Mouse (Mus musculus): ENCODE results near the gene Mgme1. TPM values are rescaled to one million over a fixed set of nuclear protein-coding genes. Genes with fewer than 3 reads are reported as not detected.

Mgme1 gene
- total and polyA plus RNA-seq, 3 experiments: 7.3 to 17.5 (median 16.4) TPM

DNA sequence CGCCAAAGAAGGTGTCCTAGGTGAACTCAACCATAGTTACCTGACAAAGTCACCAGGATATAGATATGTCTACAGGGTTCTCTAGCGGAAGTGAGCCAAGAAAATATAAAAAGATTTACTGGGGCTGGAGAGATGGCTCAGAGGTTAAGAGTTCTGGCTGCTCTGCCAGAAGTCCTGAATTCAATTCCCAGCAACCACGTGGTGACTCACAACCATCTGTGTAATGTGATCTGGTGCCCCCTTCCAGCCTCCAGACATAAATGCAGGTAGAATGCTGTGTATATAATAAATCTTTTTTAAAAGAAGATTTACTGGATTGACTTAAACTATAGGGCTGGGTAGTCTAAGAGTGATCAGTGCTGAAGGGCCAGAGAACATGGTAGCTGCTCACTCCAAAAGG is 11.0 kb downstream of the Mgme1 start:
- H3K27ac ChIP-seq: no peak overlapping the region
- H3K4me3 ChIP-seq: no peak overlapping the region
- no peaks in the 10 kb centered on the region for H3K36me3 ChIP-seq (ENCODE audit: control insufficient read depth, insufficient read depth, low read length)
- TF ChIP-seq EP300 (IDR thresholded peaks at IDR 0.05; ENCODE audit: insufficient read depth, low read depth, low read length): no peak
- no peak for TF ChIP-seq POLR2A (IDR thresholded peaks at IDR 0.05; ENCODE audit: insufficient read depth, low read depth, low read length)
- no peak for TF ChIP-seq CTCF (IDR thresholded peaks at IDR 0.05)
- H3K9ac ChIP-seq (ENCODE audit: low read depth, low read length): no peak overlapping the region
- no peaks in the 10 kb centered on the region for H3K27me3 ChIP-seq (ENCODE audit: control insufficient read depth, insufficient read depth, low read length)
- WGBS: 83% methylated on average over 3 of the region's 3 CpGs
- intact Hi-C loops (cut with DNase I): loop anchor here (10.0 kb wide), 1 partner anchor 297 kb away; no protein-coding TSS in a partner anchor
- no peaks in the 10 kb centered on the region for H3K79me2 ChIP-seq (replicated peaks; ENCODE audit: control insufficient read depth, insufficient read depth, low read length)
- H3K4me1 ChIP-seq (ENCODE audit: control insufficient read depth, insufficient read depth, low read length): no peaks in the 10 kb centered on the region
- no peak for DNase-seq

DNA sequence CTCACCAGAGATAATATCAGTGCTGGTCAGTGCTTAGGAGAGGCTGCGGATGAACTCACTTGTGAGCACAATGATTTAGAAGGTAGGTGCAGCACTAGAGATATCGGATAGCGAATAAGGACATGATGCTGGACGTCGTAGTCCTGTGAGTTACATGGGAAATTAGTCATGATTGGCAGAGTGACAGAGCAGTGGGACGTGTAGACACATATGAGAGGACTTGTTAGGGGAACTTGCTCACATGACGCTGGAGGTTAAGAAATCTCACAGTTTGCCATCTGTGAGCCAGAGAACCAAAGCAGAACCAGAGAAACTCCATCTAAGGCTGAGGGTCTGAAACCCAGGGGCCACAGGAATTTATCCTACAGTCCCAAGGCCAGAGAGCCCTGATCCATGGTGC is 19.9 kb downstream of the Mgme1 start:
- H3K9ac ChIP-seq (ENCODE audit: low read depth, low read length): no peak overlapping the region
- no peaks in the 10 kb centered on the region for H3K27me3 ChIP-seq (ENCODE audit: control insufficient read depth, insufficient read depth, low read length)
- intact Hi-C loops (cut with DNase I): no loop called here
- no peaks in the 10 kb centered on the region for H3K79me2 ChIP-seq (replicated peaks; ENCODE audit: control insufficient read depth, insufficient read depth, low read length)
- no peak for DNase-seq
- no peak overlapping the region for H3K4me3 ChIP-seq
- TF ChIP-seq POLR2A (IDR thresholded peaks at IDR 0.05; ENCODE audit: insufficient read depth, low read depth, low read length) (no peak), CTCF (IDR thresholded peaks at IDR 0.05) (no peak), EP300 (IDR thresholded peaks at IDR 0.05; ENCODE audit: insufficient read depth, low read depth, low read length) (no peak)
- 77% methylated on average over 7 of the region's 7 CpGs for WGBS
- no peaks in the 10 kb centered on the region for H3K4me1 ChIP-seq (ENCODE audit: control insufficient read depth, insufficient read depth, low read length)
- no peaks in the 10 kb centered on the region for H3K36me3 ChIP-seq (ENCODE audit: control insufficient read depth, insufficient read depth, low read length)
- no peak overlapping the region for H3K27ac ChIP-seq

DNA sequence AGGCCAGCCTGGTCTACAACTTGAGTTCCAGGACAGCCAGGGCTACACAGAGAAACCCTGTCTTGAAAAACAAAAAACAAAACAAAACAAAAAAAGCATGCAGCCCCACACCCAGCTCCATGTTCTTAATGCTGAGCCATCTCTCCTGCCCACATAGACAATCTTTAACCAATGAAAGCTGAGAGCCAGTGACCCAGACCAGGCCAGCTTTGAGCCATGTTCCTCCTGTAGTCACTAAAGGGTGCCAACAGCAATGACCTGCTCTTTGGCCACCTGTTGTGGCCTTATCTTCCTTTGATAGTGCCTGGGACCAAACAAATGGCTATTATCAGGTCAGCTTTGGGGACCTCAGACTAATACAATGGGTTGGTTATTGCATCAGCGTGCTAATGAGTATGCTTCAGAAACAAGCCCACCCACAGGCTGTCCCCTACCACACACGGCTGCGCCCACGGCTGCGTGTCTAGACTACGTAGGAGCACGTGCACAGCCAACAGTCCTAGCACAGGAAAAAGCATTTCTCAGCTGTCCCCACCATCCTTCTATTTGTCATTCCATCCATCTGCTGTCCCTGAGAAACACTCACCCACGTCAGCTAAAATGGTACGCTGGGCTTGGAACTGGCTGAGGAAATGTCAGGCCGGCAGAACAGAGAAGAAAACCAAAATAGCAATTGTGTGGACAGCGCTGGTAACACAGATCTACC is 21.3 kb downstream of the Mgme1 start:
- Histone ChIP-seq H3K4me1 (ENCODE audit: control insufficient read depth, insufficient read depth, low read length) (no peaks in the 10 kb centered on the region), H3K9ac (ENCODE audit: low read depth, low read length) (no peak overlapping the region), H3K4me3 (no peak overlapping the region), H3K27me3 (ENCODE audit: control insufficient read depth, insufficient read depth, low read length) (no peaks in the 10 kb centered on the region), H3K79me2 (replicated peaks; ENCODE audit: control insufficient read depth, insufficient read depth, low read length) (no peaks in the 10 kb centered on the region), H3K36me3 (ENCODE audit: control insufficient read depth, insufficient read depth, low read length) (no peaks in the 10 kb centered on the region), H3K27ac (no peak overlapping the region)
- no peak for DNase-seq
- 63% methylated on average over 11 of the region's 11 CpGs for WGBS
- TF ChIP-seq POLR2A (IDR thresholded peaks at IDR 0.05; ENCODE audit: insufficient read depth, low read depth, low read length): no peak
- TF ChIP-seq CTCF (IDR thresholded peaks at IDR 0.05): no peak
- no peak for TF ChIP-seq EP300 (IDR thresholded peaks at IDR 0.05; ENCODE audit: insufficient read depth, low read depth, low read length)
- intact Hi-C loops (cut with DNase I): no loop called here

DNA sequence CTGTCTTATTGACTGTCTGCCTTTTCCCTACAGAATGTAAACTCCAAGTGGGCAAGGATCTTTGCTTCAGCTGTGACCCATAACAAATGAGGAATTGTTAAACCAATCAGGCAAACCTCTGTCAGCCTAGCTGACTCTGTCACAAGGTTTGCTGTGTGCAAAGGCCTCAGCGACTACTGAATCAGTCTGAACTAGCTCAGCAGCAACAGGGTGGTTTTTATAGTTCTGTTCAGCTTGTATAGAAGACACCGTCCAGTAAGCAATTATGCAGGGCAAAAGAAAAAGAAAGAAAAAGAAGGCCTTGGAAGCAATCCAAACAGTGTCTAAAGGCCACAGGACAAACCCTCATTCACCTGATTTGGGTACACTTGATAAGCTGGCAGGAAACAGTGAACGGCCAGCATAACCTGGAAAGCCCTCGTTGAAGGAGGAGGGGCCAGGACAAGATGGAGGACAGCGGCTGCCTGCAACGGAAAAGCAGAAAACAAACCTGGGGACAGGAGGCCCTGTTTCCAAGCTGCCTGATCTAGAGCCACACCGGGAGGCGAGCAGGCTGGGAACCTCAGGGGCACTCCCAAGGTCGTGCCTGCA is 24.8 kb downstream of the Mgme1 start:
- H3K36me3 ChIP-seq (ENCODE audit: control insufficient read depth, insufficient read depth, low read length): no peaks in the 10 kb centered on the region
- intact Hi-C loops (cut with DNase I): no loop called here
- TF ChIP-seq EP300 (IDR thresholded peaks at IDR 0.05; ENCODE audit: insufficient read depth, low read depth, low read length) (no peak), POLR2A (IDR thresholded peaks at IDR 0.05; ENCODE audit: insufficient read depth, low read depth, low read length) (no peak), CTCF (IDR thresholded peaks at IDR 0.05) (no peak)
- no peak overlapping the region for H3K9ac ChIP-seq (ENCODE audit: low read depth, low read length)
- DNase-seq: peak in 1 of 2 experiments; percentile 20
- no peak overlapping the region for H3K4me3 ChIP-seq
- H3K27me3 ChIP-seq (ENCODE audit: control insufficient read depth, insufficient read depth, low read length): no peaks in the 10 kb centered on the region
- H3K79me2 ChIP-seq (replicated peaks; ENCODE audit: control insufficient read depth, insufficient read depth, low read length): no peaks in the 10 kb centered on the region
- 44% methylated on average over 9 of the region's 9 CpGs for WGBS
- no peaks in the 10 kb centered on the region for H3K4me1 ChIP-seq (ENCODE audit: control insufficient read depth, insufficient read depth, low read length)
- no peak overlapping the region for H3K27ac ChIP-seq

DNA sequence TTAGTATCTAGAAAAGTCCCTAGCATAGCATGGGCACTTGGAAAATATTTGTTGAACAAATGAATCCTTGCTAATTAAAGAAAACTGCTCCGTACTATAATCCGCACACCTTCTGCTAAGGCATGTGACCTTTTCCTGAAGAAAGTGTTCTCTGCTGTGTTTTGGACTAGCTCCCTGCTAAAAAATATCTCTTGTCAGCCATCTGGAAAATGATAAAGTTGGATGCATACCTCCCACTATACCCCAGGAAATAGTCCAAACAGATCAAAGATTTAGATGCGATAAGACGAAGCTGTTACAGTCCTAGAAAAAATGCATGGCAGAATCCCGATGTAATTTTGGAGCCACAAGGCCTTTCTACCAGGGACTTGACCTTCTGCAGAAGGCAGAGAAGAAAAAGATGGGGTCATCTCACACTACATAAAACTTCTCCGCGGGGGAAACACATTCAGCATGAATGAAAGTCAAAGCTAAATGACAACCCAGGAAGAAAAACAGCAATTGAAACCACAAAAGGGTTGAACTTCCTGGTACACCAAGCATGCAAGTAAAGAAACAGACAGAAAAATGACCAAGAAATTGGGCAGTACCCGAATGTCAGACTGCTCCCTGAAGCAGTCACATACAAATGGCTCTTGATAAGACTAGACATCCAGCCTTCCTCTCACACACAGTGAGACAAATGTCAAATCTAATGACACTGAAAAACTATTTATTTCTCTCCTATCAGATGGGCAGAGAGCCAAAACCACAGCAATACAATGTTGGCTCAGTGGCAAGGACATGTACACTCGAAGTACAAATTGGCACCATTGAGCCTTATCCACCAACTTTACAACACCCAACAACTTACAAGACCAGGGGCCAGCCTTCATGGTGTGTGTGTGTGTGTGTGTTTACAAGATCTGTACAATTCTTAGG is 29.5 kb downstream of the Mgme1 start:
- TF ChIP-seq EP300 (IDR thresholded peaks at IDR 0.05; ENCODE audit: insufficient read depth, low read depth, low read length) (no peak), POLR2A (IDR thresholded peaks at IDR 0.05; ENCODE audit: insufficient read depth, low read depth, low read length) (no peak), CTCF (IDR thresholded peaks at IDR 0.05) (no peak)
- no peaks in the 10 kb centered on the region for H3K36me3 ChIP-seq (ENCODE audit: control insufficient read depth, insufficient read depth, low read length)
- H3K27ac ChIP-seq: no peak overlapping the region
- intact Hi-C loops (cut with DNase I): no loop called here
- no peaks in the 10 kb centered on the region for H3K4me1 ChIP-seq (ENCODE audit: control insufficient read depth, insufficient read depth, low read length)
- no peaks in the 10 kb centered on the region for H3K79me2 ChIP-seq (replicated peaks; ENCODE audit: control insufficient read depth, insufficient read depth, low read length)
- no peak for DNase-seq
- no peaks in the 10 kb centered on the region for H3K27me3 ChIP-seq (ENCODE audit: control insufficient read depth, insufficient read depth, low read length)
- no peak overlapping the region for H3K4me3 ChIP-seq
- 45% methylated on average over 9 of the region's 9 CpGs for WGBS
- no peak overlapping the region for H3K9ac ChIP-seq (ENCODE audit: low read depth, low read length)

Measured in heart, adult 2 months (tissue).